Mouse (Mus musculus) adrenal gland, adult 10 weeks (tissue): ENCODE data around the gene Myh2. TPM values are rescaled to one million over a fixed set of nuclear protein-coding genes. Genes with fewer than 3 reads are reported as not detected.

Experiments
- polyA plus RNA-seq: library from polyadenylated mRNA; stranded (reverse); fragments of 350-450 nt; fragmentation: Illumina TruSeq; extraction: RNeasy Lipid Tissue Mini Kit (QIAGEN cat#74804); gene quantifications from one replicate; pipeline ENCODE4 v1.2.3, GENCODE M21; 2014; ENCODE audit warnings: low read depth, low replicate concordance

Myh2 gene
- polyA plus RNA-seq, result 0.52 TPM

DNA sequence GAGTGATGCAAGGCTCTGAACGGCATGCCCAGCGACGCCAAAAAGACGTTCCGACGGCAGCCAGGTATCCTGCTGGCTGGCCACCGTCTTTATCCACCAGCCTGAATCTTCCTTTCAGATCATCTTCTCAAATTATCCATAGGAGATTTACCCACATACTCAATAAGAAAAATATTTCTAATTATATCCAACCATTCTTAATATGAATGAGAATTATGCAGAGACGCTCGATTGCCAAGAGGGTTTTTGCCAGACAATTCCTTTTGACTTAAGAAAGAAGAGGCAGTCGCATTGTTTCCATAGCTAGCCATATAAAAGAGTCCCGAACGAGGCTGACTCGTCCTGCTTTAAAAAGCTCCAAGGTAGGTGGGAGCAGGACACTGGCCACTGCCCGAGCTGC is at the start of gene Myh2:
Gene Myh2 (plus strand): TSS at position 301 of the 400 bp plus-strand sequence.

GRCm38 (mm10) chr11:67199752-67200151 is 28.9 kb downstream of the Myh2 start, which contains the start of gene Myh1:
Gene Myh1 (plus strand): TSS chr11:67200052.

GRCm38 (mm10) chr11:67237481-67238079 is 66.8 kb downstream of the Myh2 start, which contains the start of gene Myh4:
Gene Myh4 (plus strand): TSS chr11:67238029.

Other genes starting within 250 kb of the Myh2 start
- gene Tmem238l, start 214.4 kb upstream of the Myh2 start, polyA plus RNA-seq, result not detected
- 28.3 TPM for gene Tmem220, start 145.9 kb upstream of the Myh2 start, polyA plus RNA-seq
- 47.1 TPM for gene Adprm, start 118.4 kb upstream of the Myh2 start, polyA plus RNA-seq
- 46.0 TPM for gene Sco1, start 118.4 kb upstream of the Myh2 start, polyA plus RNA-seq
- gene Myh3, start 92.7 kb upstream of the Myh2 start, polyA plus RNA-seq, result not detected
- 3.3 TPM for gene Myh1, start 29.0 kb downstream of the Myh2 start, polyA plus RNA-seq
- gene Myh4, start 67.0 kb downstream of the Myh2 start, polyA plus RNA-seq, result 16.3 TPM
- not detected for gene Myh8, start 106.1 kb downstream of the Myh2 start, polyA plus RNA-seq
- gene Myh13, start 150.6 kb downstream of the Myh2 start, polyA plus RNA-seq, result not detected